Mouse (Mus musculus) liver, embryonic 15.5 days (tissue): ENCODE data around the gene Otulin. TPM values are rescaled to one million over a fixed set of nuclear protein-coding genes. Genes with fewer than 3 reads are reported as not detected.

ENCODE experiments used
- ATAC-seq: fragments of 200-750 bp; cut with Nextera tagmentation; 2 replicates; pipeline ENCODE4 v1.8.0; 2017; ENCODE audit warnings: moderate number of reproducible peaks, mild to moderate bottlenecking, moderate library complexity; ENCODE audit not compliant: insufficient read depth
- H3K27ac ChIP-seq: fragments of 300-500 bp; sonication (generic); replicated peaks from 2 replicates; pipeline ENCODE4 v1.5.1; 2015; ENCODE audit warnings: mild to moderate bottlenecking, inconsistent platforms
- H3K27me3 ChIP-seq: fragments of 300-500 bp; sonication (generic); 2 replicates; pipeline ENCODE4 v1.6.1; 2015; ENCODE audit warnings: mild to moderate bottlenecking, inconsistent platforms
- H3K36me3 ChIP-seq: fragments of 300-500 bp; sonication (generic); replicated peaks from 2 replicates; pipeline ENCODE4 v1.6.1; 2015; ENCODE audit warnings: moderate library complexity, mild to moderate bottlenecking, inconsistent platforms
- H3K4me1 ChIP-seq: fragments of 300-500 bp; sonication (generic); replicated peaks from 2 replicates; pipeline ENCODE4 v1.6.1; 2015; ENCODE audit warnings: inconsistent platforms
- H3K4me2 ChIP-seq: fragments of 300-500 bp; sonication (generic); 2 replicates; pipeline ENCODE4 v1.6.1; 2015; ENCODE audit warnings: moderate library complexity, mild to moderate bottlenecking, inconsistent platforms
- H3K4me3 ChIP-seq: fragments of 300-500 bp; sonication (generic); replicated peaks from 2 replicates; pipeline ENCODE4 v1.5.1; 2015; ENCODE audit warnings: mild to moderate bottlenecking, inconsistent platforms
- H3K9ac ChIP-seq: fragments of 300-500 bp; sonication (generic); 2 replicates; pipeline ENCODE4 v1.6.1; 2015; ENCODE audit warnings: moderate library complexity, mild to moderate bottlenecking, inconsistent platforms
- H3K9me3 ChIP-seq: fragments of 300-500 bp; sonication (generic); replicated peaks from 2 replicates; pipeline ENCODE4 v1.6.1; 2016; ENCODE audit warnings: inconsistent platforms
- WGBS: fragments of 180-500 bp; shearing (Covaris S2); methylation state at CpG from one replicate; pipeline ENCODE4 v1.1.7; 2015; ENCODE audit warnings: mixed read lengths; ENCODE audit not compliant: insufficient replicate concordance; 5-methylcytosine and 5-hydroxymethylcytosine counted together
- polyA plus RNA-seq: library from polyadenylated mRNA; unstranded; fragments of >200 nt; fragmentation: Nextera tagmentation; extraction: Ambion mirVana; gene quantifications from 2 replicates; pipeline ENCODE4 v1.2.1, GENCODE M21; 2015

Gene Otulin
- polyA plus RNA-seq, 1 experiment from 2014 or later: 17.3 TPM

DNA sequence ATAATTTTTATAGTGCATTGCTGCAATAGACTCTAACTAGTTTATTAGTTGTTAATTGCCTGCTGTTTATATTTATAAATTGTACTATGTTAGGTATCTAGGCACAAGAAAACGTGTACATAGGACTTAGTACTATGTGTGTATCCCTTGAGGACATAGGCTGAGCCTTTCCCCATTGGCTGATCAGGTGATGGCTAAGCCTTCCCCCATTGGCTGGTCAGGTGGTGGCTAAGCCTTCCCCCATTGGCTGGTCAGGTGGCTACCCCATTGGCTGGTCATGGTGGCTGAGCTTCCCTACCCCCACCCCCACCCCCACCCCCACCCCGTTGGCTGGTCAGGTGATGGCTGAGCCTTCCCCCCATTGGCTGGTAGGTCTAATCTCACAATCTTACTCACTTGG, 50.6 kb downstream of the Otulin start:
- no peak overlapping the region for H3K27ac ChIP-seq
- 59% methylated on average over 2 of the region's 2 CpGs for WGBS
- 0 out of 2 replicates have a peak, but pooled peaks cover 4% of the 10 kb centered on the region for H3K4me1 ChIP-seq
- no peak overlapping the region for H3K4me3 ChIP-seq
- H3K27me3 ChIP-seq: no peaks in the 10 kb centered on the region
- no peak overlapping the region for H3K4me2 ChIP-seq
- no peak overlapping the region for H3K9ac ChIP-seq
- H3K36me3 ChIP-seq: peaks cover 39% of the 10 kb centered on the region
- ATAC-seq: no peak
- no peaks in the 10 kb centered on the region for H3K9me3 ChIP-seq

DNA sequence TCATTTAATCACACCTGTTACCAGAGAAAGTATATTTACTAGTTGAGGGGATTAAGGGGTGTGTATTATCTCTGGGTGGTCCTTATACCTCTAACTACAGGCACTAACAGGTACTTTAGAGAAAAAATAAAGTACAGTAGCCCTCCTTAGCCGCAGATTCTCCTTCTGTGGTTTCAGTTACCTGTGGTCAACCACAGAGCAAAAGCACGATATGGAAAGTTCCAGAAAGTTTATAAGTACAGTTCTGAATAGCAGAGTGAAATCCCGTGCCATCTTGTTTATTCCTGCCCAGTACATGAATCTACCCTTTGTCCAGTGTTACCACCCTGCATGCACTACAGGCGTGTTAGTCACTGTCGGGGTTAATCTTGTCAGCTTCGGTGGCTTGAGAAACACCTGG, 51.6 kb downstream of the Otulin start:
- peaks cover 36% of the 10 kb centered on the region for H3K36me3 ChIP-seq
- H3K4me1 ChIP-seq: 0 out of 2 replicates have a peak, but pooled peaks cover 4% of the 10 kb centered on the region
- no peak overlapping the region for H3K4me3 ChIP-seq
- no peaks in the 10 kb centered on the region for H3K27me3 ChIP-seq
- no peaks in the 10 kb centered on the region for H3K9me3 ChIP-seq
- no peak overlapping the region for H3K9ac ChIP-seq
- 71% methylated on average over 6 of the region's 6 CpGs for WGBS
- no peak for ATAC-seq
- H3K4me2 ChIP-seq: no peak overlapping the region
- no peak overlapping the region for H3K27ac ChIP-seq

DNA sequence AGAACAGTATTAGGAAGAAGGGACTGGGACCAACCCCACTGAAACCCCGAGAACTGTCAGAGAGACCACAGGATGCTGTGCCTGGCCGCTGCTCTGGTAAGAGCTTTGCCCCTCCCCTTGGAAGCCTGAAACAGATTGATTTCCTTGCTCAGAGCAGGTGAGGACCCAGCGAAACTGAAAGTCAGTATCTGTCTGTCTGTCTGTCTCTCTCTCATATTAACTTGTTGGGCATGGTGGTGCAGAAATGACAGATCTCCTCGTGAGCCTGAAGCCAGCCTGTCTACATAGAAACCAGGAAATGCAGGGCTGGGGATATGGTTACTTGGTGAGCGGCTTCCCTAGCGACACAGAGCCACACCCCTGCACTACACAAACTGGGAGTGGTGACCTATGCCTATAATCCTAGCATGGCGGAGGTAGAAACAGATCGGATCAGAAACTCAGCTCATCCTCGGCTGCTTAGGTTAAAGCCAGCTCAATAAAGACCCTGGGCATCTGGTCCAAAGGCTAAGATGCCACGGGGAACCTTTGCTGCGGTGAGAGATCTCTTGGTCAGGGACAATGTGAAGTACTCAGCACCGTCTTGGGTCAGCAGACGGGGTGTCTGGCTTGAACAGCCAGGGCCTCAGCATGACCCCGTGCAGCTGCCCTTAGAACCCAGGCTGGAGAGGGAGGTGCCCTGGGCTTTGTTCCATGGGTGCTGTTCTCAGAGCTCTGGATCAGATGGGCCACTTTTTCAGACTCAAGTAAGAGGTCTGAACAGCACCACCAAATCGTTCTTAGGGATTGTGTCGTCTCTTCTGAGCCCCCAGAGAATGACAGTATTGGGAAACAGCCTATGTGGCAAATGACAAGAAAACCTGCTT, 52.3 kb downstream of the Otulin start:
- Histone ChIP-seq H3K9ac (no peak overlapping the region), H3K27me3 (no peaks in the 10 kb centered on the region), H3K4me3 (no peak overlapping the region), H3K9me3 (no peaks in the 10 kb centered on the region), H3K4me2 (no peak overlapping the region), H3K36me3 (peaks cover 31% of the 10 kb centered on the region), H3K4me1 (0 out of 2 replicates have a peak, but pooled peaks cover 4% of the 10 kb centered on the region), H3K27ac (no peak overlapping the region)
- no peak for ATAC-seq
- 77% methylated on average over 16 of the region's 16 CpGs for WGBS

DNA sequence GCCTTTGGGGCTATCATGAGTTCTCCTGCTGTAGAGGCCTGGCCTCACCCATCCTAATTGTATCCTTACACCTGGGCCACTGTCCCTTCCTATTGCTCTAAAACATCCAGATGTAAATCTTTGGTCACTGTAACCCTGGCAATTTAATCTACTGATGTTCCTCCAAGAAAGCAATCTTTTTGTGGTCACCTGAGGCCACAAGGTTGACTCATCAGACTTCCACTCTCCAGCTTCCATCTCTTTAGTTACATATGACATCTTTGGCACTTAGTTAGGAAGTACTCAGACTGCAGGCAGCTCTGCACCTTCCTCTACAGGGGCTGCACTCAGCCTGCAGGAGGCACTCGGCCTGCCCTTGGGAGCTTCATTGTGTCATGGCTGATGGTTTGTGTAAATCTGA, 53.6 kb downstream of the Otulin start:
- no peak overlapping the region for H3K4me3 ChIP-seq
- no peak overlapping the region for H3K9ac ChIP-seq
- no peak for ATAC-seq
- no peak overlapping the region for H3K27ac ChIP-seq
- H3K4me1 ChIP-seq: 0 out of 2 replicates have a peak, but pooled peaks cover 4% of the 10 kb centered on the region
- WGBS: 80% methylated on average over 1 of the region's 1 CpGs
- H3K4me2 ChIP-seq: no peak overlapping the region
- no peaks in the 10 kb centered on the region for H3K9me3 ChIP-seq
- H3K36me3 ChIP-seq: peaks cover 34% of the 10 kb centered on the region
- no peaks in the 10 kb centered on the region for H3K27me3 ChIP-seq

DNA sequence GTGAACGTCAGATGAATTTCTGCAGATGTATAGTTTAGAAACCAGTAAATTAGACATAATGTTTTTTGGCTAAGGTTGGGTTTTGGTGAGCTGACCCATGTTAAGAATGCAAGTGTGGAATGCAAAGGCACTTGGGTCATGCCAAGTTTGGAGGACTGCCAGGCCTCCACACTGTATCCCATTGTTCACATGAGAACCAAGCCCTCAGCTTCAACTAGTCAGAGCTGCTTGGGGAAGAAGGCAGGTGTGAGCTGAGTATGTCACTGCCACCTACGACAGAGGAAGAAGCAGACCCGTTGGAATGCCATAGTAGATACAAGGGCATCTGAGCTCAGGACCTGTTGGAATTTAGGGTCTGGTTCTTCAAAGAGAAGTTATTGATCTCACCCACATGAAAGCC, 54.6 kb downstream of the Otulin start:
- 71% methylated on average over 3 of the region's 3 CpGs for WGBS
- no peak for ATAC-seq
- Histone ChIP-seq H3K36me3 (peaks cover 34% of the 10 kb centered on the region), H3K27ac (no peak overlapping the region), H3K9ac (no peak overlapping the region), H3K4me3 (no peak overlapping the region), H3K4me1 (0 out of 2 replicates have a peak, but pooled peaks cover 4% of the 10 kb centered on the region), H3K9me3 (no peaks in the 10 kb centered on the region), H3K4me2 (no peak overlapping the region), H3K27me3 (no peaks in the 10 kb centered on the region)

DNA sequence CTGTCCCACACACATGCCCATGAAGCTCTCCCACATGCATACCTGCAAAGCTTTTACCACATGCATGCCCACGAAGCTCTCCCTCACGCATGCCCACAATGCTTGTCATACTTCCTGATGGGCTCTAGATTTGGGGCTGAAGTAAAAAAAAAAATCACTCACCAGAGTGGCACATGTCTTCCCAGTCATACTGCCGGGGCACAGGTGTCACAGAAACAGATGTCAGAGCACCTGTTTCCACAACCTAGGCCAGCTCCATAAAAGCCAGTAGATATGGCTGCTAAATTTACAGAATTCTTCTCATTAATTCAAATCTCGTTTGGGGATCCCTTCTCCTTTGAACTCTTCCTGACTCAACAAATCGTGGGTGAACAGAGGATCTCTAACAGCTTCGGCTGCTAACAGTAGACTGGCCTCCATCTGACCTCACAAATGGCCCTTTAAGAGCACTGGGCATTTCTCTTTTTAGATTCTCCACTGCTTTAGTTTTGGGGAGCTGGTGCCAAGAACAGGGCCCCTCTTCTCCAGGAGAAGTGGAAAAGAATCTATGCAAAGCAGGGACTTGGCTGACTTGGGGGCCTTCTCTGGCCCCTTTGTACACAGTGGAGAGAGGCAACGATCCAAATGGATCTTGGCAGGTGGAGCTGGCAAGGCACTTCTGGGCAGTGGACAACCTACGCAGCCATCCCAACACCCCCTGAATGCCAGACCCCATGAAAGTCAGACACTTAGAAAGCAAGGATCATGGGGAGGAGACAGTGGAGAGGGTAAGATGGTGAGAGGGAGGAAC, 55.3 kb downstream of the Otulin start:
- no peaks in the 10 kb centered on the region for H3K27me3 ChIP-seq
- H3K36me3 ChIP-seq: peaks cover 37% of the 10 kb centered on the region
- H3K4me3 ChIP-seq: no peak overlapping the region
- no peak for ATAC-seq
- no peak overlapping the region for H3K9ac ChIP-seq
- 72% methylated on average over 8 of the region's 8 CpGs for WGBS
- no peak overlapping the region for H3K27ac ChIP-seq
- H3K9me3 ChIP-seq: no peaks in the 10 kb centered on the region
- H3K4me1 ChIP-seq: 0 out of 2 replicates have a peak, but pooled peaks cover 4% of the 10 kb centered on the region
- no peak overlapping the region for H3K4me2 ChIP-seq

DNA sequence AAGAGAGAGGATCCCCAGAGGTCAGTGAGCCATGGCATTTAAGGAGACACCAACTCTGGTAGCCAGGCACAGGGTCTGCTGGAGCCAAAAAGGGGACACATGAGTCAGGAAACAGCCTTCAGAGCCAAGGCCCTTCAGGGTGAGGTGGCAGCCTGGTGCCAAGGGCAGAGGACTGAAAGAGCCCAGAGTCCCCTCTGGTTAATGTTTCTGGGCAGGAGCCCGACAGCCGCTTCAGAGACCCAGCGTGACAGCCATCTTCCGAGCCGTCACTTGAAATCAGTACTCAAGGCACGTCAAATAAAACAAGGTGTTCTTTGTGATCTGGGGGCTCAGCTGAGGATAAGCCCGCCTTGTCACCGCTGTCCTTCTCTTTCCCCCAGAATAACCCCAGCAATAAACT, 59.3 kb downstream of the Otulin start:
- no peak overlapping the region for H3K27ac ChIP-seq
- no peak overlapping the region for H3K9ac ChIP-seq
- H3K27me3 ChIP-seq: no peaks in the 10 kb centered on the region
- no peak for ATAC-seq
- H3K4me2 ChIP-seq: no peak overlapping the region
- H3K36me3 ChIP-seq: peaks cover 61% of the 10 kb centered on the region
- no peaks in the 10 kb centered on the region for H3K4me1 ChIP-seq
- WGBS: 81% methylated on average over 8 of the region's 8 CpGs
- H3K9me3 ChIP-seq: no peaks in the 10 kb centered on the region
- H3K4me3 ChIP-seq: no peak overlapping the region

DNA sequence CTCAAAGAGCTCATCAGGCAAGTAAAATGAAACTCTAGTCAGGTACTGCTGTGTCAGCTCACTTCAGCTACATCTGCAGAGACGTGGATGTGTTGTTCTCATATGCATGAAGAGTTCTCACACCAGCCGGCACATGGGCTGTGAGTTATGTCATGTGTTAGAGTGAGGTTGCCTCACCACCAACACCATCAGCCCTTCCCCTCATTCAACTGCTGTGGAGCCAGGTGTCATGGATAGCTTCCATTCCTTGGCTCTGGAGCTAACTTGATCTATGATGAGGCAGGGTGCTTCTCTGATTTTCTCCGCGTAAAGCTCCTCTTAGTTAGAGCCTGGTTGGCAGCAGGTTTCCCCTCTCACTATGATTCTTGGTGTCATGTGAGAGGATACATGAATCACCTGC, 60.1 kb downstream of the Otulin start:
- Histone ChIP-seq H3K4me3 (no peak overlapping the region), H3K9me3 (no peaks in the 10 kb centered on the region), H3K27me3 (no peaks in the 10 kb centered on the region), H3K4me2 (no peak overlapping the region), H3K4me1 (no peaks in the 10 kb centered on the region), H3K9ac (no peak overlapping the region), H3K36me3 (peaks cover 67% of the 10 kb centered on the region), H3K27ac (no peak overlapping the region)
- no peak for ATAC-seq
- 84% methylated on average over 4 of the region's 4 CpGs for WGBS

DNA sequence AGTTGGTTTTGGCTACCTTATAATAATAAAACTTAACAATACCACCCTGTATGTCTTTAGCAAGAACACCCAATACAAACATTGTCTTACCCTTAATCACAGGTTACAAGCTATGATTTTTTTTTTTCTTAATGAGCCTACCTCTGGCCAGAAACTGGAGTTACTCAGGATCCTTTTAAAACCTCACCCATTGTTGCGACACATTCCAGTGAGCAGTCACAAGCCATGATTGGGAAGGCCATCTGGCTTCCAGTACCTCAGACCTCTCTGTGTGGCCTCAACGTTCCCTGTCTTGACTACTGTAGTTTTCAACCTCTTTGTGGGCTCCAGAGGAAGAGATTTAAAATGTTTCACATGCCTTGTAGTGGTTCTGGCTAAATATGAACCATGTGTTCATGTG, 60.6 kb downstream of the Otulin start:
- Histone ChIP-seq H3K27ac (no peak overlapping the region), H3K9me3 (no peaks in the 10 kb centered on the region), H3K27me3 (no peaks in the 10 kb centered on the region), H3K36me3 (peaks cover 68% of the 10 kb centered on the region), H3K4me1 (no peaks in the 10 kb centered on the region), H3K4me3 (no peak overlapping the region), H3K9ac (no peak overlapping the region), H3K4me2 (no peak overlapping the region)
- no peak for ATAC-seq
- 75% methylated on average over 2 of the region's 2 CpGs for WGBS

DNA sequence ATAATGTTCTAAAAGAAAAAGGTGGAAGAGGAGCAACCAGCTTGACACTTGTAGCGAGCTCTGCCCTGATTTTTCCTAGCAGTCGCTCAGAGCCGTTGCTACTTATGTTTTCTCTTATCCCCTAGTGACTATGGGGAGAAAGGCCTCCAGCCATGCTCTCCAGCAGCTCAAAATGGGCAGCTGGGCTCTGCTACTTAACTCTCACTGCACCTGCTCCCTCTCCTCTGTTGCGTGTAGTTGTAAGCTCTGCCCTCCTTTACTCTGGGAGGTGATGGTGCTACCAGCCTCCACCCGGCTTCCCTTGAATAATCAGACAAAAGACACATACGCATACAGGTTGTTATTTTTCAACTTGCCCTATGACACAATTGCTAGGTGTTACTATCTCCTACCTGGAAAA, 62.1 kb downstream of the Otulin start:
- 86% methylated on average over 6 of the region's 6 CpGs for WGBS
- peaks cover 79% of the 10 kb centered on the region for H3K36me3 ChIP-seq

DNA sequence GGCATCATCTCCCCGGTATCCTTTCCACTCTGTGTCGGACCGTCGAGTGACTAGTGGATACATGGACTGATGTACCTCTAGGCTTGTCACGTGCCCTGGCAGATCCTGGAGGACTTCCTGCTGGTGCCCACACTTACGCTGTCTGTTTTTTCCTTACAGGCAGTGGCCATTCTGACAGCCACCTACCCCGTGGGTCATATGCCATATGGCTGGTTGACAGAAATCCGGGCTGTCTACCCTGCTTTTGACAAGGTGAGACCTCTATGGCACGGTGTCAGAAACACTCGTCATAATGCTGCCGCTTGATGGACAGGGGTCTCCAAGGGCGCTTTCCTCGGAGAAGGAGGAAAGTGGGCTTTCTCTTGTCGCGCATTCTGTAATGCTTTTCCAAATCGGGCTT, 63.1 kb downstream of the Otulin start:
- no peak overlapping the region for H3K9ac ChIP-seq
- H3K9me3 ChIP-seq: no peaks in the 10 kb centered on the region
- H3K4me2 ChIP-seq: no peak overlapping the region
- H3K27ac ChIP-seq: no peak overlapping the region
- ATAC-seq: no peak
- H3K4me3 ChIP-seq: no peak overlapping the region
- peaks cover 72% of the 10 kb centered on the region for H3K36me3 ChIP-seq
- no peaks in the 10 kb centered on the region for H3K27me3 ChIP-seq
- H3K4me1 ChIP-seq: no peaks in the 10 kb centered on the region
- WGBS: 88% methylated on average over 16 of the region's 16 CpGs

More for the DNA sequence above, 62.1 kb downstream of the Otulin start:
- no peak overlapping the region for H3K27ac ChIP-seq
- H3K4me1 ChIP-seq: no peaks in the 10 kb centered on the region
- H3K4me3 ChIP-seq: no peak overlapping the region
- no peak overlapping the region for H3K9ac ChIP-seq
- ATAC-seq: no peak
- no peak overlapping the region for H3K4me2 ChIP-seq
- no peaks in the 10 kb centered on the region for H3K9me3 ChIP-seq
- H3K27me3 ChIP-seq: no peaks in the 10 kb centered on the region
